Mouse (Mus musculus) kidney, embryonic 16.5 days (tissue): ENCODE measurements around the gene Pdzk1. TPM values are rescaled to one million over a fixed set of nuclear protein-coding genes. Genes with fewer than 3 reads are reported as not detected.

Experiments
- ATAC-seq: fragments of 200-750 bp; cut with Nextera tagmentation; 2 replicates; pipeline ENCODE4 v1.8.0; 2017; ENCODE audit warnings: moderate TSS enrichment; ENCODE audit not compliant: low FRiP score, low TSS enrichment
- H3K27ac ChIP-seq: fragments of 300-500 bp; sonication (generic); 2 replicates; pipeline ENCODE4 v1.5.1; 2014; ENCODE audit warnings: low read length
- H3K27me3 ChIP-seq: fragments of 300-500 bp; sonication (generic); 2 replicates; pipeline ENCODE4 v1.6.1; 2014; ENCODE audit warnings: low read length, control low read depth, mixed read lengths; ENCODE audit not compliant: insufficient read depth
- H3K36me3 ChIP-seq: fragments of 300-500 bp; sonication (generic); 2 replicates; pipeline ENCODE4 v1.6.1; 2014; ENCODE audit warnings: low read length, control low read depth, mixed read lengths; ENCODE audit not compliant: insufficient read depth
- H3K4me1 ChIP-seq: fragments of 300-500 bp; sonication (generic); 2 replicates; pipeline ENCODE4 v1.6.1; 2014; ENCODE audit warnings: low read length, control low read depth, mixed read lengths; ENCODE audit not compliant: insufficient read depth
- H3K4me2 ChIP-seq: fragments of 300-500 bp; sonication (generic); replicated peaks from 2 replicates; pipeline ENCODE4 v1.6.1; 2014; ENCODE audit warnings: low read depth, low read length
- H3K4me3 ChIP-seq: fragments of 300-500 bp; sonication (generic); 2 replicates; pipeline ENCODE4 v1.5.1; 2014; ENCODE audit warnings: mild to moderate bottlenecking, low read length
- H3K9ac ChIP-seq: fragments of 300-500 bp; sonication (generic); replicated peaks from 2 replicates; pipeline ENCODE4 v1.6.1; 2014; ENCODE audit warnings: low read length
- H3K9me3 ChIP-seq: fragments of 300-500 bp; sonication (generic); 2 replicates; pipeline ENCODE4 v1.6.1; 2016; ENCODE audit warnings: low read length, control low read depth
- WGBS: fragments of 180-500 bp; shearing (Covaris S2); extraction: QIAGEN DNeasy Blood & Tissue Kit; methylation state at CpG from one replicate; pipeline ENCODE4 v1.1.7; 2014; 5-methylcytosine and 5-hydroxymethylcytosine counted together
- polyA plus RNA-seq: library from polyadenylated mRNA; unstranded; fragments of >200 nt; fragmentation: Nextera tagmentation; extraction: Ambion mirVana; gene quantifications from 2 replicates; pipeline ENCODE4 v1.2.1, GENCODE M21; 2015

Pdzk1 gene
- polyA plus RNA-seq, 1 experiment from 2014 or later = 245 TPM

DNA sequence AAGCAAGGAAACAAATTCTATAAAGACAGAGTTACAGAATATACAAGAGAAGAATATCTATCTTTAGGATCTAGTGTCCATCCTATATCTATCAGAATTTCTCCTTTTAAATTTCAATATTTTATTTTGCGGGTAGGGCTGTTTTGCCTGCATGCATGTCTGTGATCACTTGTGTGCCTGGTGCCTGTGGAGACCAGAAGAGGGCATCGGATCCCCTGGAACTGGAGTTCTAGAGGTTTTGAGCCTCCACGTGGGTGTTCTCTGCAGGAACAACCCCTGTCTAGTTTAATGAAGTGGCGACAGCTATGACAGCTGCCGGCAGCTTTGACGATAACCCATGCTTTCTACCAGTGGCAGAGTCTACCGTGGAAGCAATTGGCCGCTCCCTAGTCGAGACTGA, 16.0 kb upstream of the Pdzk1 start:
- peak; percentile 75 for ATAC-seq
- Histone ChIP-seq H3K36me3 (no peaks in the 10 kb centered on the region), H3K27me3 (no peaks in the 10 kb centered on the region), H3K9me3 (no peaks in the 10 kb centered on the region; the same call in 1 of the 2 replicates), H3K4me1 (peaks cover 11% of the 10 kb centered on the region; the same call in 1 of the 2 replicates), H3K9ac (no peak overlapping the region), H3K4me2 (peak overlapping the region; percentile 42), H3K4me3 (no peak overlapping the region), H3K27ac (no peak overlapping the region)
- whole genome bisulfite sequencing = 17% methylated on average over 9 of the region's 9 CpGs

DNA sequence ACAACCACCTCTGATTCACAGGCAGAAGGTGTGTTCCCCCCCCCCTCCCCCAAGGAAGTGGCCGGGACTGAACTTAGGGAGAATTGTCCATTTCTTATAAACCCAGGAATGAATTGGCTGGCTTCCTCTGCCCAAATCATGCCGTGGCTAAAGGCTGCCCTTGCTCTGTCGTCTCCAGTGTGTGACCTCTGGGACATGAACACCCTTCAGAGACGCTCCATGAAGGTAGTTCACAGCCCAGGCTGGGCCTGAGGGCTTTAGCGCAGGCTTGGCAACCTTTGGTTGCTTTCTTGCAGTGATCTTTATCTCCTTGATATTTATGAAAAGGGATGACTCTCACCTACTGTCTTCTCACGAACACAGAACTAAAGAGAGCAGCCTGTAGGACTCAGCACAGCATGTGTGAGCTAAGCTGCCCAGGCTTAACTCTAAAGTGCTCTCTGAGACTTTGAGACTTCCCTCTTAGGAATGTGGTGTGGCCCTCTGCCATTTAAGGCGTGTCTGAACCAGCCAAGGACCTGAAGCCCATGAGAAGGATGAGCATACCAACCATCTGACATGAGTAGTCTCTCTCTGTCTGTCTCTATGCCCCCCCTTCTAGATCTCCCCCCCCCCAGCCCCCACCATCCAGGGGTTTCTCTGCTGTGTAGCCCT, 15.4 kb upstream of the Pdzk1 start:
- H3K9me3 ChIP-seq = no peaks in the 10 kb centered on the region; the same call in 1 of the 2 replicates
- no peak overlapping the region for H3K4me3 ChIP-seq
- H3K27me3 ChIP-seq = no peaks in the 10 kb centered on the region
- 59% methylated on average over 7 of the region's 7 CpGs for WGBS
- ATAC-seq = peak; percentile 59
- no peak overlapping the region for H3K9ac ChIP-seq
- H3K4me2 ChIP-seq = peak overlapping the region; percentile 7; the same call in 1 of the 2 replicates
- no peak overlapping the region for H3K27ac ChIP-seq
- peaks cover 11% of the 10 kb centered on the region; the same call in 1 of the 2 replicates for H3K4me1 ChIP-seq
- H3K36me3 ChIP-seq = no peaks in the 10 kb centered on the region

DNA sequence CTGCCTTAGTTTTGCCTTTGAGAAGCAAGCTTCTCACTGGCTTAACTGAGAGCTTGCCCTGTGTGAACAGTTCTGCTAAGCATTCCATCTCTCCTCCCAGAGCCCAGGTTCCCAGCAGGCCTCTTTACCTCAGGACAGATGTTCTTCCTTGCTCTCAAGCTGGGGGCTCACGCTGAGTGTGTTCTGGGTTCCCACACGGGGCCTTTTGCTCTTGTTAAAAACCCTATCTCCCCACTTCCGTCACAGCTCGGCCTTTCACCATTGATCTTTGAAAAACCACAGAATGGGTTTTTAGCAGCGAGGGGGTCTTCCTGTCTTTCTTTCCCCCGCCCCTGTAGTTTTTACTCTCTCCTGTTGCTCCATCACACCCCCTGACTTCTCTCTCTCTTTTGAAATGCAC, 14.7 kb upstream of the Pdzk1 start:
- Histone ChIP-seq H3K4me3 (no peak overlapping the region), H3K9ac (no peak overlapping the region), H3K36me3 (no peaks in the 10 kb centered on the region), H3K4me2 (no peak overlapping the region), H3K27me3 (no peaks in the 10 kb centered on the region), H3K4me1 (peaks cover 11% of the 10 kb centered on the region; the same call in 1 of the 2 replicates), H3K27ac (no peak overlapping the region), H3K9me3 (no peaks in the 10 kb centered on the region; the same call in 1 of the 2 replicates)
- 71% methylated on average over 6 of the region's 6 CpGs for WGBS
- no peak for ATAC-seq

DNA sequence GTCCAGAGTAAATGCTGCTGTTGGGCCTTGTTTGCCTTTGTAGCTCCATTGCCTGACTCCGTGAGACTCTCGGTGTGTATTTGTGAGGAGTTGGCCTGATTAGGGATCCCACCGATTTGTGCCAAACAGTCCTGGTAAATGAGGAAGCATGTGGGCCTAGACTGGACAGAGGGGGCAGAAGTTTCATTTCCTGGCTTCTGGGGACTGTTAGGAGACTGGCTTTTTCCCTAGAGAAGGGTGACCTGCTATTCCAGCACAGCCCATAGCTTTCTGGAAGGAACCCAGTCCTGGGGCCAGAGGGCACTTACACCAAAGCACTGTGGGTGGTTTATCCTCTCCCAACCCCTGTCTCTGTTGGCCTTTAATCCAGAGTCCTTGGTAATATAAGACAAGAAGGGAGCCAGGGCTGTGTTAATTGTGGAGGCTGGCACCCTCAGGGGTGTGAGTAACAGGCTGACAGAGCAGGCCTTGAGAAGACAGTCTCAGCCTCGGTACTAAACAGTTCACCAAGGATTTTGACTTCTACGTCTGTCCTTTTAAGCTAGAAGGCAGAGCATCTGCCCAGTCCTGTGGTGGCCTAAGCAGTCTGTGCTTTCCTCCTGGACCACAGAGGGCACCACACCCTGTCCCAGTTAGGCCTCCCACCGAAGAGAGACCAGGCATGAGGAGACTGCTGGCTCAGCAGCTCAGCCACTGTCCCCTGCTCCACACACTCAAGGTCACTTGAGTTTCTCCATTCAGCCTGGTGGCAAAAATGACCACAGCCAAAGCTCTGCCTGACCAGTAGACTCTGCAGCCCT, 8.8 kb upstream of the Pdzk1 start:
- no peak overlapping the region for H3K4me3 ChIP-seq
- H3K4me1 ChIP-seq = peaks cover 4% of the 10 kb centered on the region
- no peak overlapping the region for H3K9ac ChIP-seq
- WGBS = 77% methylated on average over 6 of the region's 6 CpGs
- no peaks in the 10 kb centered on the region for H3K36me3 ChIP-seq
- H3K9me3 ChIP-seq = no peaks in the 10 kb centered on the region; the same call in 1 of the 2 replicates
- no peaks in the 10 kb centered on the region for H3K27me3 ChIP-seq
- ATAC-seq = no peak; the same call in 1 of the 2 replicates
- H3K4me2 ChIP-seq = no peak overlapping the region
- H3K27ac ChIP-seq = no peak overlapping the region

- no peak overlapping the region for H3K4me2 ChIP-seq
- H3K9ac ChIP-seq = no peak overlapping the region
- no peaks in the 10 kb centered on the region; the same call in 1 of the 2 replicates for H3K9me3 ChIP-seq
- H3K27me3 ChIP-seq = no peaks in the 10 kb centered on the region
- no peak overlapping the region for H3K27ac ChIP-seq
- H3K4me1 ChIP-seq = peaks cover 4% of the 10 kb centered on the region
- ATAC-seq = no peak
- no peak overlapping the region for H3K4me3 ChIP-seq
- 88% methylated on average over 4 of the region's 4 CpGs for WGBS
- no peaks in the 10 kb centered on the region for H3K36me3 ChIP-seq
Observed at GRCm38 (mm10) chr3:96821581-96821980, 7.5 kb upstream of the Pdzk1 start.

GRCm38 (mm10) chr3:96823701-96824100, 5.4 kb upstream of the Pdzk1 start:
- H3K27me3 ChIP-seq = no peaks in the 10 kb centered on the region
- no peak for ATAC-seq
- H3K36me3 ChIP-seq = no peaks in the 10 kb centered on the region
- 29% methylated on average over 3 of the region's 3 CpGs for WGBS
- H3K9ac ChIP-seq = no peak overlapping the region
- H3K27ac ChIP-seq = no peak overlapping the region
- no peaks in the 10 kb centered on the region for H3K9me3 ChIP-seq
- no peak overlapping the region for H3K4me3 ChIP-seq
- peaks cover 9% of the 10 kb centered on the region for H3K4me1 ChIP-seq
- no peak overlapping the region for H3K4me2 ChIP-seq

DNA sequence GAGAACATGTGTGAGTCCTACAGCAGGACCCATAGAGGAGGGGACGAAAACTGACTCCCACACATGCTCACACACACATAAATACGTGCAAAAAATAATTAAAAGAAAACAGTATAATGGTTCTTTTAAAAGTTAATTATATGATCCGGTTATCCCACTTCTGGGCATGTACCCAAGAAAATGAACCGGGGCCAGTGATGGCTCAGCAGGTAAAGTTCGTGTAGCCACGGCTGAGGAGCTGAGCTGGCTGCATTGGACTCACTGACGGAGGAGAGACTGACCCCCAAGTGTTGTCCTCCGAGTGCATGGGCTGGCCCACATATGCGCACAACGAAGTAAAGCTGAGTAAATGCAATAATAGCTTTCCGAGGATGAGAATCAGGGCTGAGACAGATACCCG, 4.5 kb upstream of the Pdzk1 start:
- Histone ChIP-seq H3K4me3 (no peak overlapping the region), H3K36me3 (no peaks in the 10 kb centered on the region), H3K9ac (no peak overlapping the region), H3K4me2 (no peak overlapping the region), H3K27me3 (no peaks in the 10 kb centered on the region), H3K4me1 (peaks cover 9% of the 10 kb centered on the region), H3K9me3 (no peaks in the 10 kb centered on the region), H3K27ac (no peak overlapping the region)
- no peak for ATAC-seq
- WGBS = 79% methylated on average over 12 of the region's 12 CpGs

GRCm38 (mm10) chr3:96825261-96825660, 3.8 kb upstream of the Pdzk1 start:
- WGBS = 31% methylated on average over 11 of the region's 11 CpGs
- H3K4me3 ChIP-seq = no peak overlapping the region

DNA sequence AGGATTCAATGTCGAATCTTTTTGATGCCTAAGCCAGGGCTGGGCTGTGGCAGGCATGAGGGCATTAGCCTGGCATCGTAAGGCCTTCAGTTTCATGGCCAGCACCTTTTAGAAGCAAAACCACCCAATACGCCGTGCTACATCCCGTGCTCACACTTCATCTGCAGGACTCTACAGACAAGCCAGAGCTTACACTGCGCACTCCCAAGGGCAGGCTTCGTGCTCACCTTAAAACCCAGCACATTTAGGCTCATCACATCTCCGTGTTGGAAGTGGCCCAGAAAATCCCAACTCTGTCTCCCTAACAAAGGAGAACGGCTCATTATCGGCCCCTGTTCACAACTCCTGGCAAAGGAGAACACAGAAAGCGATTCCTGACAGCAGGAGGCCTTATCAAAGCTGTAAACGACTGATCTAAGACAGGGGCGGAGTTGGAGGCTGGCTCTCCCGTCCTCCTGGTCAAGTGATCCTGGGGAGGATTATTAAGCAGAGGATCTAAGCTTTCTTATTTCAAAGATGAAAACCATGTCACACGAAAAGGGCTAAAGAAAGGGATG, 698 bp upstream of the Pdzk1 start:
- Histone ChIP-seq H3K4me1 (peaks cover 9% of the 10 kb centered on the region), H3K4me2 (no peak overlapping the region), H3K9me3 (no peaks in the 10 kb centered on the region), H3K9ac (no peak overlapping the region), H3K36me3 (no peaks in the 10 kb centered on the region), H3K27ac (peak overlapping the region; percentile 48), H3K4me3 (no peak overlapping the region), H3K27me3 (no peaks in the 10 kb centered on the region)
- WGBS = 48% methylated on average over 15 of the region's 15 CpGs
- no peak for ATAC-seq

More at GRCm38 (mm10) chr3:96825261-96825660, 3.8 kb upstream of the Pdzk1 start:
- Histone ChIP-seq H3K4me1 (peaks cover 9% of the 10 kb centered on the region), H3K27ac (no peak overlapping the region), H3K9me3 (no peaks in the 10 kb centered on the region), H3K36me3 (no peaks in the 10 kb centered on the region), H3K27me3 (no peaks in the 10 kb centered on the region), H3K4me2 (no peak overlapping the region), H3K9ac (no peak overlapping the region)
- ATAC-seq = no peak
